Mouse (Mus musculus): ENCODE data around the gene Arl6ip4.

DNA sequence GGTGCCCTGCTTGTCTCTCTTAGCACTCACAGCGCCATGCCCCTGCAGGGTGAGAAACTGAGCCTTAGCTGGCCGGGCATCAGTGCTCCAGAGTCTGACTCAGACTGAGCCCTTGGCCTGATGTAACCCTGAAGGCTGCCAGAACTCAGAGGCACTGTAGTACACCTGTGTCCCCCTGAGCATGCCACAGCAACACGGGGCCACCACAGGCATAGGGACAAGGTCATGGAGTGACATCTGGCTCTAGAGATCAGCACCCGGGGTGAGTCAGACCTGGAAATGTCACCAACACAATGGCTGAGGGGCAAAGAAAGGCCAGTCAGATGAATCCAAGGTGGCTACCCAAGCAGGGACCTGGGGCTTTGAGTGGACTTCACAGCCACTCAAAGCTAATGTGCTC lies 29.0 kb upstream of the Arl6ip4 start:
- TF ChIP-seq POLR2A (IDR thresholded peaks at IDR 0.05; ENCODE audit: low read depth, low read length) (no peak), CTCF (conservative IDR thresholded peaks at IDR 0.05; ENCODE audit: insufficient read depth, insufficient read length, low read depth, low read length) (no peak)
